Mouse (Mus musculus) MEL (cell line): ENCODE results near the gene Cldn13. TPM values are rescaled to one million over a fixed set of nuclear protein-coding genes. Genes with fewer than 3 reads are reported as not detected.

Experiments
- DNase-seq: peaks from one replicate; pipeline ENCODE4 v3.0.0; 2011; ENCODE audit warnings: low read depth, low spot score
- H3K27ac ChIP-seq: 2 replicates; pipeline ENCODE4 v1.5.1; 2012; ENCODE audit warnings: low read depth, mild to moderate bottlenecking, control low read depth, low read length, moderate library complexity; ENCODE audit not compliant: control insufficient read depth
- H3K27me3 ChIP-seq, 2 experiments: fragments of 150-350 bp in 1 of 2; sonication (generic) in 1 of 2; 2 replicates each; pipeline ENCODE4 v1.6.1; 2012; ENCODE audit warnings: low read length in 2 of 2, mild to moderate bottlenecking in 2 of 2, improper control_type of control experiment in 1 of 2, moderate library complexity in 1 of 2; ENCODE audit not compliant: insufficient read depth in 2 of 2, control insufficient read depth in 1 of 2
- H3K36me3 ChIP-seq, 2 experiments: 2 replicates each; pipeline ENCODE4 v1.6.1; 2012 to 2014; ENCODE audit warnings: low read length in 2 of 2, improper control_type of control experiment in 1 of 2, inconsistent platforms in 1 of 2, mild to moderate bottlenecking in 1 of 2; ENCODE audit not compliant: insufficient read depth in 2 of 2, control insufficient read depth in 1 of 2
- H3K4me1 ChIP-seq, 2 experiments: fragments of 150-350 bp in 1 of 2; sonication (generic) in 1 of 2; 2 replicates each; pipeline ENCODE4 v1.6.1; 2012; ENCODE audit warnings: low read length in 2 of 2, improper control_type of control experiment in 1 of 2, mild to moderate bottlenecking in 1 of 2; ENCODE audit not compliant: insufficient read depth in 2 of 2, control insufficient read depth in 1 of 2
- H3K4me3 ChIP-seq, 2 experiments: fragments of 150-350 bp in 1 of 2; sonication (generic) in 1 of 2; 2 replicates each; pipeline ENCODE4 v1.5.1; 2012; ENCODE audit warnings: low read depth in 2 of 2, low read length in 2 of 2, mild to moderate bottlenecking in 2 of 2, moderate library complexity in 2 of 2, control low read depth in 1 of 2, improper control_type of control experiment in 1 of 2; ENCODE audit not compliant: control insufficient read depth in 1 of 2, insufficient read depth in 1 of 2
- H3K79me2 ChIP-seq: 2 replicates; pipeline ENCODE4 v1.6.1; 2012; ENCODE audit warnings: mild to moderate bottlenecking, low read length, moderate library complexity; ENCODE audit not compliant: control insufficient read depth, poor library complexity, insufficient read depth
- H3K9ac ChIP-seq: 2 replicates; pipeline ENCODE4 v1.6.1; 2012; ENCODE audit warnings: low read depth, mild to moderate bottlenecking, control low read depth, low read length, moderate library complexity; ENCODE audit not compliant: control insufficient read depth, poor library complexity, severe bottlenecking
- H3K9me3 ChIP-seq: fragments of 150-350 bp; sonication (generic); replicated peaks from 2 replicates; pipeline ENCODE4 v1.6.1; 2012; ENCODE audit warnings: mild to moderate bottlenecking, low read length, improper control_type of control experiment, moderate library complexity; ENCODE audit not compliant: insufficient read depth
- CHD1 ChIP-seq: IDR thresholded peaks from 2 replicates; pipeline ENCODE4 v1.6.1; 2012; ENCODE audit warnings: low read depth, mild to moderate bottlenecking, inconsistent platforms, low read length, improper control_type of control experiment
- CTCF ChIP-seq, 3 experiments: IDR thresholded peaks in 2 of 3; conservative IDR thresholded peaks in 1 of 3; 2 replicates each; pipeline ENCODE4 v1.5.1; 2011 to 2012; ENCODE audit warnings: low read length in 3 of 3, low read depth in 2 of 3, mild to moderate bottlenecking in 2 of 3, improper control_type of control experiment in 1 of 3, inconsistent platforms in 1 of 3, mixed read lengths in 1 of 3, moderate library complexity in 1 of 3; ENCODE audit not compliant: control insufficient read depth in 1 of 3, insufficient read depth in 1 of 3, poor library complexity in 1 of 3, severe bottlenecking in 1 of 3
- EP300 ChIP-seq, 2 experiments: IDR thresholded peaks; 2 replicates each; pipeline ENCODE4 v1.6.1; 2011; ENCODE audit warnings: improper control_type of control experiment in 2 of 2, low read length in 2 of 2, low read depth in 1 of 2, mild to moderate bottlenecking in 1 of 2
- HCFC1 ChIP-seq: IDR thresholded peaks from 2 replicates; pipeline ENCODE4 v1.6.1; 2012; ENCODE audit warnings: low read depth, mild to moderate bottlenecking, inconsistent platforms, low read length, improper control_type of control experiment, moderate library complexity
- JUND ChIP-seq: IDR thresholded peaks from 2 replicates; pipeline ENCODE4 v1.6.1; 2011; ENCODE audit warnings: low read depth, mild to moderate bottlenecking, improper control_type of control experiment, low read length
- KAT2A ChIP-seq: conservative IDR thresholded peaks from 2 replicates; pipeline ENCODE4 v1.6.1; 2012; ENCODE audit warnings: low read depth, low read length, improper control_type of control experiment, inconsistent platforms
- MAFK ChIP-seq: IDR thresholded peaks from 2 replicates; pipeline ENCODE4 v1.6.1; 2011; ENCODE audit warnings: low read depth, mild to moderate bottlenecking, low read length, improper control_type of control experiment, borderline replicate concordance
- MAZ ChIP-seq: IDR thresholded peaks from 2 replicates; pipeline ENCODE4 v1.6.1; 2012; ENCODE audit warnings: low read depth, mild to moderate bottlenecking, inconsistent platforms, low read length, improper control_type of control experiment
- MXI1 ChIP-seq: IDR thresholded peaks from 2 replicates; pipeline ENCODE4 v1.6.1; 2011; ENCODE audit warnings: mild to moderate bottlenecking, low read depth, low read length, improper control_type of control experiment
- NRF1 ChIP-seq: IDR thresholded peaks from 2 replicates; pipeline ENCODE4 v1.6.1; 2014; ENCODE audit warnings: low read depth, mild to moderate bottlenecking, inconsistent platforms, low read length, improper control_type of control experiment, moderate library complexity; ENCODE audit not compliant: poor library complexity, insufficient read depth, severe bottlenecking
- POLR2AphosphoS2 ChIP-seq: IDR thresholded peaks from 2 replicates; pipeline ENCODE4 v1.6.1; 2011; ENCODE audit warnings: low read length, improper control_type of control experiment
- POLR2AphosphoS5 ChIP-seq: IDR thresholded peaks from 2 replicates; pipeline ENCODE4 v1.6.1; 2012; ENCODE audit warnings: low read depth, borderline replicate concordance, mild to moderate bottlenecking, inconsistent platforms, low read length, moderate library complexity, mixed read lengths
- RCOR1 ChIP-seq: IDR thresholded peaks from 2 replicates; pipeline ENCODE4 v1.6.1; 2012; ENCODE audit warnings: low read depth, mild to moderate bottlenecking, inconsistent platforms, low read length, improper control_type of control experiment
- SIN3A ChIP-seq: IDR thresholded peaks from 2 replicates; pipeline ENCODE4 v1.6.1; 2012; ENCODE audit warnings: low read length, improper control_type of control experiment, inconsistent platforms
- TAL1 ChIP-seq: IDR thresholded peaks from 2 replicates; pipeline ENCODE4 v1.6.1; 2012; ENCODE audit warnings: mild to moderate bottlenecking, inconsistent platforms, low read length, moderate library complexity, mixed read lengths
- TCF12 ChIP-seq: IDR thresholded peaks from 2 replicates; pipeline ENCODE4 v1.6.1; 2014; ENCODE audit warnings: low read depth, mild to moderate bottlenecking, inconsistent platforms, low read length, improper control_type of control experiment, moderate library complexity
- ZMIZ1 ChIP-seq: IDR thresholded peaks from 2 replicates; pipeline ENCODE4 v1.6.1; 2012; ENCODE audit warnings: low read depth, mild to moderate bottlenecking, inconsistent platforms, low read length, improper control_type of control experiment, moderate library complexity
- polyA plus RNA-seq, 2 experiments: library from polyadenylated mRNA; stranded (reverse) in 1 of 2; unstranded in 1 of 2; fragments of >175 nt in 1 of 2; fragments of >200 nt in 1 of 2; gene quantifications; 2 replicates each; pipeline versions ENCODE4 v1.2.1 to v1.2.4; 2012; ENCODE audit warnings: low replicate concordance in 2 of 2, low read depth in 1 of 2; ENCODE audit not compliant: insufficient read length in 2 of 2, insufficient read depth in 1 of 2, missing spikeins in 1 of 2
- total RNA-seq: library from RNA; depleted of rRNA; stranded (reverse); fragments of 300-350 nt; gene quantifications from 2 replicates; pipeline ENCODE4 v1.2.3, GENCODE M21; 2012

The Cldn13 gene
- total and polyA plus RNA-seq, 3 experiments, result 5.7 to 13.1 TPM; not detected in 1

DNA sequence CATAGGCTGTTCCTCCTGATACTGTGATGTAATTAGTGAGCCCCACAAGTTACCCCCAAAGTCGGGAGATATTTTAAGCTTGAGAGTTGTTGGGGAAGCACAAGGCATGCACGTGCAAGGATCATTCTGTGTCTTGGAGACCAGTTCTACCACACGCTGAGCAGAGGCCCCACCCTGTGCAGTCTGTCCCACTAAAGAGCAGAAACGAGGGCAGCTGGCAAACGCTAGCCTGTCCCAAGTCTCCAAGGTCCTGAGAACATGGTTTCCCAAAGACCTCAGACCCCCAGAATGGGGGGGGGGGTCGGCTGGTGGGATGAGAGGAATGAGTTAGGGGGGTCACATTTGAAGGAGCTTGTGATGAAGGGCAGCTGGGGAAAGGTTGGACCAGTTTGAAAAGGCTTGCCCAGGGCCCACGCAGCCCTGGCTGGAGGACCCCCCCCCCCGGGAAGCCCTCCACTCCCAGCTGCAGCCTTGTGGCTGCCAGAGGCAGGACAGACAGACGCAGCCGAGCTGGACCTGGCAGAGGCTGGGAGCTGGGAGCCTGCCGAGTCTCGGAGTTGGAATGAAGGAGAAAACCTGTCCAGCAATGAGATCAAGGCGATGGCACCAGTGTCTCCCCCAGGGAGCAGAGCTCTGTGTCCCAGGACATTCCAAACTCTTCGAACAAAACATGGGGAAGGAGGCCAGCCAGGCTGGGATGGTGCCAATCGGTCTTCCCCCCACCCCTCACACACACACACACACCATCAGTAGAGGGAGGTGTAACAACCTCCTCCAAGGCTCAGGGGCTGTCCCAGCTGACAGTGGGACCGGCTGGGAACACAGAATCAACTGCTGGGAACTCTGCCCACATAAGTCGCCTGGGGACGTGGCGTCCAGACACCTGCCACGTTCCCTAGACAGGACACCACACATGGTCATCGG, 41.1 kb downstream of the Cldn13 start:
- Histone ChIP-seq H3K27ac (no peak overlapping the region), H3K9me3 (no peaks in the 10 kb centered on the region), H3K27me3 (peaks cover 0 to 4% of the 10 kb centered on the region in 2 experiments; a peak in 2 of 4 replicates), H3K4me1 (no peaks in the 10 kb centered on the region), H3K36me3 (no peaks in the 10 kb centered on the region), H3K9ac (no peak overlapping the region), H3K4me3 (no peak overlapping the region), H3K79me2 (no peaks in the 10 kb centered on the region)
- no peak for DNase-seq
- TF ChIP-seq MAZ, result no peak
- no peak for TF ChIP-seq EP300 (IDR thresholded peaks at IDR 0.05; ENCODE audit: low read depth in 1 of 2, low read length in 2 of 2)
- TF ChIP-seq ZMIZ1, result no peak
- no peak for TF ChIP-seq MXI1
- no peak for TF ChIP-seq TAL1
- TF ChIP-seq MAFK, result no peak
- TF ChIP-seq POLR2AphosphoS2, result no peak
- TF ChIP-seq HCFC1, result no peak
- no peak for TF ChIP-seq CTCF (IDR thresholded peaks at IDR 0.05 in 2 of 3, conservative IDR thresholded peaks at IDR 0.05 in 1 of 3; ENCODE audit: control insufficient read depth in 1 of 3, insufficient read depth in 1 of 3, low read depth in 2 of 3, low read length in 3 of 3, poor library complexity in 1 of 3, severe bottlenecking in 1 of 3)
- TF ChIP-seq RCOR1, result no peak
- TF ChIP-seq JUND, result no peak
- TF ChIP-seq CHD1, result no peak

DNA sequence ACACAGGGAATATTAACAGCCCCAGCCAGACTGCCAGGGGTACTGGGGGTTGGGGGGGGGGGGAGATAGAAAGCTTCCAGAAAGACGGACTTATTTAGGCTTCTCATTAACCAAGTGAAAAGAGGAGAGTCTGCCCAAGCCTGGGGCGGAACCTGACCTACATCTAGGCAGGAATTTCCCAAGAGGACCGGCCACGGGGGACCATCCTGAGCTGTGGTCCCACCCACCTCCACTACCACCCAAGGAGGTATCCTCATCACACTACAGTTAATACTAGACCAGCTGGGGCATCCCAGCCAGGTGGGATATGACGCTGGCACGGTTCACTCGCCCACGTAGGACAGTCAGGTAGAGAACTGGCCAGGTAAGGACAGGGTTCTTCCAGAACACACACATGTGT, 42.3 kb downstream of the Cldn13 start:
- Histone ChIP-seq H3K9ac (no peak overlapping the region), H3K79me2 (no peaks in the 10 kb centered on the region), H3K4me3 (no peak overlapping the region), H3K27ac (no peak overlapping the region), H3K4me1 (no peaks in the 10 kb centered on the region), H3K9me3 (no peaks in the 10 kb centered on the region), H3K27me3 (peaks cover 0 to 3% of the 10 kb centered on the region in 2 experiments; a peak in 2 of 4 replicates), H3K36me3 (no peaks in the 10 kb centered on the region)
- TF ChIP-seq HCFC1 (no peak), POLR2AphosphoS5 (no peak), KAT2A (no peak), POLR2AphosphoS2 (no peak), TCF12 (no peak), SIN3A (no peak), NRF1 (no peak)
- DNase-seq, result no peak
